Mouse (Mus musculus): ENCODE data around the gene Igfl3. TPM values are rescaled to one million over a fixed set of nuclear protein-coding genes. Genes with fewer than 3 reads are reported as not detected.

Gene Igfl3
- not detected for polyA plus RNA-seq (2017; shearing (Covaris generic))

DNA sequence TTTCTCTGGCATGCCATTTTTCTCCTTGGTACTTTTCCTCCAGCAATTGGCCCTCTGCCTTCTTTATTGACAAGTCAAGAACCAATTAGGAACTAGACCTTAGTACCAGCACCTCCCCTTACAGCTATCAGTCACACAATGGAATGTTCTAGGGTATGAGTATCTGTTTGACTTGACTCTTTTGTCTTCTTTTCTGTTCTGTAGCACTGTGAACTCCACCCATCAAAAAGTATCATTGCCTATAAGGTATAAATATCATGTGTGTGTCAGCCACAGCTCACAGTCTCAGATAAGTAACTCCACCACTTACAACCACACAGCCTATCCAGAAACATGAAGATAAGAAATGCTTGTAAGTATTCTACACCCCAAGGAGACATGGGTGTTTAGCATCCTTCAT lies at the start of gene Igfl3:
TSS of gene Igfl3 (plus strand) at position 301 of the 400 bp plus-strand sequence.

Other genes starting within 250 kb of the Igfl3 start
- not detected for gene Ceacam11, start 204.4 kb upstream of the Igfl3 start, polyA plus RNA-seq (2017; shearing (Covaris generic))
- gene Ceacam13, start 166.6 kb upstream of the Igfl3 start, polyA plus RNA-seq (2017; shearing (Covaris generic)), result not detected
- not detected for gene Ceacam12, start 110.6 kb upstream of the Igfl3 start, polyA plus RNA-seq (2017; shearing (Covaris generic))
- not detected for gene Mill1, start 68.9 kb downstream of the Igfl3 start, polyA plus RNA-seq (2017; shearing (Covaris generic))
- not detected for gene Psg18, start 178.5 kb downstream of the Igfl3 start, polyA plus RNA-seq (2017; shearing (Covaris generic))